Mouse (Mus musculus): ENCODE data around the gene E130308A19Rik. TPM values are rescaled to one million over a fixed set of nuclear protein-coding genes. Genes with fewer than 3 reads are reported as not detected.
"Not testable (repeated sequence)": the region's sequence is repeated elsewhere in the genome, so short reads cannot be mapped to it uniquely, and the experiment has no call there.

Gene E130308A19Rik
- polyA plus RNA-seq, 1 experiment from 2014 or later = 2.9 TPM

DNA sequence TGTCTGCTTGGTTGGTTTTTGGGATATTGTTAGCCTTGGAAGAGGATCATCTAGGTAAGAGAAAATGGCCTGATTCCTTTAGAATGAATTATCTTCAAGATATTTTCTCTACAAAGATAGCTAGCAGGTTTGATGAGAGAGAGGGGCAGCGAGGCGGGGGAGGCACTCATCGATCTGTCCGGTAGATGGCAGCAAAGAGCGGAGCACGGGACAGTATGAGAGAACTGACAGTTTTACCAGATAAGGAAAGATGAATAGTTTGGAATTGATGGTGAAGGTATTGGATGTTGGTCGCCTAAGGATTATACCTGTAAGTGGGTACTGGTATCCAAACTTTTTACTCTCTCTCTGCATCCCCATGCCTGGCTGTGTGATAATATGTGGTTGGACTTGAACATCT is 160.7 kb downstream of the E130308A19Rik start:
- peak overlapping the region; percentile 56 for H3K27ac ChIP-seq
- no peak overlapping the region for H3K4me3 ChIP-seq (ENCODE audit: inconsistent target)
- peaks cover 20% of the 10 kb centered on the region for H3K79me2 ChIP-seq (ENCODE audit: inconsistent target)
- H3K36me3 ChIP-seq (ENCODE audit: inconsistent target) = no peaks in the 10 kb centered on the region
- 3% methylated on average over 7 of the region's 7 CpGs for WGBS (ENCODE audit: missing documents)

DNA sequence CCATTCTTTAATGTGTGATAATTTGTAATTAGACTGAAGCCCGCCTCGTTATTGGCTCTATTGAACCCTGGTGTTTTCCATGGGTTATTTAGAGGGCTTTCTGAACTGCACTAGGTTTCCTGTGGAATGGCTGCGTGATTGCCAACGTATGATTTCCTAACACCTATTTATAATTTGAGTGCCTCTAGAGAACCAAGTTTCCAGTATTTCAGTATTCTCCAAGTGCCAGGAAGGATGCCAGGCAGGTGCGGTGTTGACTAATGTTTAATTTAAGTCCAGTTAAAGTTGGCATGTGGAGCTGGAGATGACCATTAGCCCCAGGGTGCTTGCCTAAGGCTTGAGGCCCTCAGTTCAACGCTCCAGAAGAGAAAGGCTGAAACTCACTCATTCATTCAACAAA is 161.1 kb downstream of the E130308A19Rik start:
- WGBS (ENCODE audit: missing documents) = 72% methylated on average over 6 of the region's 6 CpGs
- Histone ChIP-seq H3K4me3 (ENCODE audit: inconsistent target) (no peak overlapping the region), H3K27ac (no peak overlapping the region), H3K79me2 (ENCODE audit: inconsistent target) (peaks cover 15% of the 10 kb centered on the region), H3K36me3 (ENCODE audit: inconsistent target) (no peaks in the 10 kb centered on the region)

DNA sequence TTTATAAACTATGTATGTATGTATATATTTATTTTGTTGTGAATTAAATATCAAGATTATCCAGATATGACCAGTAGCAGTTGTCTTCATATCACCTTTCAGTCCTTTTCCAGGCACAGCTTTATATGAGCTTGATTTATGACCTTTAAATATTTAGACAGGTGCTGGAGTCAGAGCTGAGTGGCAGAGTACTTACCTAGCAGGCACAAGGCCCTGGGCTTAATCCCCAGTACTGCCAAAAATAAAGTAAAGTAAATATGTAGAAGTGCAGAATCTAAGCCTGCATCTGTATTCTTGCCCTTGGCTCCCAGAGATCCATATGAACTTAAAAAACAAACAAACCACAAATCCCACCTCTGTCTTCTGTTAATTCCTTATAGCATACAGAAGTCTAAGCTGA is 163.0 kb downstream of the E130308A19Rik start:
- Histone ChIP-seq H3K4me3 (ENCODE audit: inconsistent target) (no peak overlapping the region), H3K27ac (no peak overlapping the region), H3K79me2 (ENCODE audit: inconsistent target) (no peaks in the 10 kb centered on the region), H3K36me3 (ENCODE audit: inconsistent target) (no peaks in the 10 kb centered on the region)

DNA sequence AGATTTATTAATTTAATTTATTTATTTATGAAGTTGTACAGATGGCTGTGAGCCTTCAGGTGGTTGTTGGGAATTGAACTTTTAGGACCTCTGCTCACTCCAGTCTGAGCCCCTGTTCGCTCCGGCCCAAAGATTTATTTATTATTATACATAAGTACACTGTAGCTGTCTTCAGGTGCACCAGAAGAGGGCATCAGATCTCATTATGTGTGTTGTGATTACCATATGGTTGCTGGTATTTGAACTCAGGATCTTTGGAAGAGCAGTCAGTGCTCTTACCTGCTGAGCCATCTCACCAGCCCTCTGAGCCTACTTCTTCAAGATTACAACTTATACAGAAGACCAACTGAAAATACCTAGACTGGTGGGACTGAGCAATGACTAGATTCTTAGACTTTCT is 167.6 kb downstream of the E130308A19Rik start:
- 89% methylated on average over 2 of the region's 2 CpGs for WGBS (ENCODE audit: missing documents)
- H3K4me3 ChIP-seq (ENCODE audit: inconsistent target) = not testable (repeated sequence)

DNA sequence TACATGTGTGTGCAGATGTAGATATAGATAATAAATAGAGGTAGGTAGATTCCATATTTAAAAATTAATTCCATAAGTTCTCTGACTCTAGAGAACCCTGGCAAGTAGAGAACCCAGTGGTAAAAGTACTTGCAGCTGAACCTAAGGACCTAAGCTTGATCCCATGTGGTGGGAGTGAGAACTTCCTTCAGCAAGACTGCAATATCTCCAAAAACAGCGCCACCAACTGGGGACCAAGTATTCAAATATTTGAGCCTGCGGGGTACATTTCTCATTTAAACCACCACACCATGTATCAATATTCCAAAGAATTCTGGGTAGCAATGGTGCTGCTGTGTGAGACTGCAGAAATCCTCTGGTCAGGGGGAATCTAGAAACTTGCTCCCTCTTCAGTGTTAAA is 168.1 kb downstream of the E130308A19Rik start:
- no peaks in the 10 kb centered on the region for H3K36me3 ChIP-seq (ENCODE audit: inconsistent target)
- H3K4me3 ChIP-seq (ENCODE audit: inconsistent target) = no peak overlapping the region
- 94% methylated on average over 2 of the region's 2 CpGs for WGBS (ENCODE audit: missing documents)
- no peak overlapping the region for H3K27ac ChIP-seq
- no peaks in the 10 kb centered on the region for H3K79me2 ChIP-seq (ENCODE audit: inconsistent target)

More for the DNA sequence above, 167.6 kb downstream of the E130308A19Rik start:
- H3K27ac ChIP-seq; H3K36me3 ChIP-seq (ENCODE audit: inconsistent target); H3K79me2 ChIP-seq (ENCODE audit: inconsistent target): not testable (repeated sequence)

DNA sequence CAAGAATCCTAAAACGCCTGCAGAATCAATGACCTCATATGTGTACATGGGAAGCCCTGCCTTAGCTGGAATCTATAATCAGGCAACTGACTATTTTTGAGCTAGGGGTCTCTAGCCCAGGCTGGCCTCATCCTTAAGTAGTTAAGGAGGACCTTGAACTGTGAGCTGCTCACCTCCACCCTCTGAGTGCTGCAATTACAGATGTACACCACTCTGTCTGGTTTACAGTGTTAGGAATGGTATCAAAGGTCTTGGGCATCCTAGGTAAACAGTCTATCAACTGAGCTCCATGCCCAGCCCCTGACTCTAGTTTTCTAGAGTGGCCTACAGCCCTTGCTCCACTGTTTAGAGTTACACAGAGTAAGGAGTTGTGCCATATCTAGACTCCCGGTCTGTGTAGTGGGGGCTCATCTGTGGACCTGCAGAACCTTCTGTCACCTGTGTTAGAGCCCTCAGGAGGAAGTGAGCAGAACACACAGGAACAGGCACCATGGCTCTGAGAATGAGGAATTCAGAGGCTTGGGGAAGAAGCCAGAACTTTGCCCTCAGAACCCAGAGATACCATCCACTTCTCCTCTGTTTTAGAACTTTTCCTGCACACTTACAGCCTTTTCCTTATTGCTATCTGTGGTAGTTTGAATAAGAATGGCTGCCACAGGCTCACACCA is 169.9 kb downstream of the E130308A19Rik start:
- Histone ChIP-seq H3K4me3 (ENCODE audit: inconsistent target) (no peak overlapping the region), H3K79me2 (ENCODE audit: inconsistent target) (no peaks in the 10 kb centered on the region), H3K36me3 (ENCODE audit: inconsistent target) (no peaks in the 10 kb centered on the region), H3K27ac (no peak overlapping the region)
- 68% methylated on average over 2 of the region's 2 CpGs for WGBS (ENCODE audit: missing documents)

DNA sequence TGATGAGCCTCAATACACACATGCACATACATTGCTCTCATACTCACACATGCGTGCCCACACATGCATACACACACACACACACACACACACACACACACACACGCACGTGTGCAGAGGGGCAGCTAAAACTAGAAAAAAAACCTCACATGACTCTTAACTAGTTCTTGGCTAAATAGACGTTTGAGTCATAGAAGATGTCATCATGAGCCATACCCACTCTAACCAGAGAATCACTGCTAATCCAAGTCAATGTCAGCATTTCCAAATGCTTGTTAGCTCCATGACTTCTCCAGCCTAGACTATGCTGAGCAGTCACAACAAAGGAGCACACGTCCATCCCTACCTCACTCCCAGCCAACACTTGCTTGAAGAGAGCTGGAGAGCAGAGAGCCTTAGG is 174.2 kb downstream of the E130308A19Rik start:
- H3K36me3 ChIP-seq (ENCODE audit: inconsistent target) = no peaks in the 10 kb centered on the region
- WGBS (ENCODE audit: missing documents) = 61% methylated on average over 4 of the region's 5 CpGs

DNA sequence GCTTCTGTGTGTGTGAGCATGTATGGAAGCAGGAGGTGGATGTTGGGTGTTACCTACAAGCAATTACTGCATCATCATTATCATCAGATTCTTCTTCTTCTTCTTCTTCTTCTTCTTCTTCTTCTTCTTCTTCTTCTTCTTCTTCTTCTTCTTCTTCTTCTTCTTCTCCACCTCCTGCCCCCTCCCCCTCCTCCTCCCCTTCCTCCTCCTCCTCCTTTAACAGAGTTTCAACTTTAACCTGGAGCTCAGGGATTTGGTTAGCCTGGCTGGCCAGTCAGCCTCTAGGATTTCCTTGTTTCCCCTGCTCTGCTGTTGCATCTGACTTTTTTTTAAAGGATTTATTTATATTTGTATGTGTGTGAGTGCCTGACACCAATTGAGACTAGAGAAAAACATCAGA is 175.5 kb downstream of the E130308A19Rik start, which contains the start of gene Inip:
TSS of gene Inip (minus strand) at position 101 of the 400 bp plus-strand sequence.
- Histone ChIP-seq H3K36me3 (ENCODE audit: inconsistent target) (no peaks in the 10 kb centered on the region), H3K79me2 (ENCODE audit: inconsistent target) (peaks cover 4% of the 10 kb centered on the region; the same call in 1 of the 2 replicates), H3K27ac (peak within 1 kb of the TSS; percentile 83), H3K4me3 (ENCODE audit: inconsistent target) (no peak within 1 kb of the TSS)

More for the DNA sequence above, 174.2 kb downstream of the E130308A19Rik start:
- no peak overlapping the region for H3K4me3 ChIP-seq (ENCODE audit: inconsistent target)
- H3K79me2 ChIP-seq (ENCODE audit: inconsistent target) = no peaks in the 10 kb centered on the region
- H3K27ac ChIP-seq = peak overlapping the region; percentile 37

DNA sequence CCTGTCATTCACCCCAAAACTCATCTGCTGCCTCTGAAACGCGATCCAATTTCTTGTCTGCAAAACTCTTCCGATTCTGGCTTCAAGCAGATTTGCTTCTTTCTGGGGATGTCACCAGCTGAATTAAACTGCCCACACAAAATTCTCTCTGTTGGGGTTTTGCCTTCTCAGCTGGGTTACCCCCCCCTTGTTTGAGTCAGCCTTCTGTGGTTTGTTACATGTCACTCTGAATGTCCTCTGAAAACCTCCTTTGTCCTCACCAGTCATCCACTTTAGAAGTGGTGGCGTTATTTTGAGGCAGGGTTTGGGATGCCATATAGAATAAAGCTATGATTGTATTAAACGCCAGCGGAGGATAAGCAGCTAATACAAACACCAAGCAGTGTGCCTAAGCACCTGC is 176.1 kb downstream of the E130308A19Rik start:
- H3K27ac ChIP-seq = peak overlapping the region; percentile 83
- H3K4me3 ChIP-seq (ENCODE audit: inconsistent target) = no peak overlapping the region
- 90% methylated on average over 6 of the region's 6 CpGs for WGBS (ENCODE audit: missing documents)
- peaks cover 10% of the 10 kb centered on the region for H3K79me2 ChIP-seq (ENCODE audit: inconsistent target)
- no peaks in the 10 kb centered on the region for H3K36me3 ChIP-seq (ENCODE audit: inconsistent target)

DNA sequence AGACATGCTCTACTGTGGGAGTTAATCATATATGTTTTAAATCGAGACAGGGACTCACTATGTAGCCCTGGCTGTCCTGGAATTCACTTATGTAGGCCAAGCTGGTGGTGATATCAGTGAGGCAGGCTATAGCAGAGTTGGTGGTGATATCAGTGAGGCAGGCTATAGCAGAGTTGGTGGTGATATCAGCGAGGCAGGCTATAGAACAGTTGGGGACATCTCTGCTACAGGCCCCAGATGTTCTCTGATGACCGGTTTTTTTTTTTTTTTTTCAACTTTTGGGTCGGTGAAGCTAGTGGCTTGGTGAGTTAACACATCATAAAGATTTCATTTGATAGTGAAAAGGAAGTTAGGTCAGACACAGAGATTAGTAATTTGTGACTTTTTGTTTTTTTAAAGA is 176.8 kb downstream of the E130308A19Rik start:
- Histone ChIP-seq H3K36me3 (ENCODE audit: inconsistent target) (no peaks in the 10 kb centered on the region), H3K4me3 (ENCODE audit: inconsistent target) (no peak overlapping the region), H3K27ac (peak overlapping the region; percentile 83), H3K79me2 (ENCODE audit: inconsistent target) (peaks cover 16% of the 10 kb centered on the region)
- WGBS (ENCODE audit: missing documents) = 54% methylated on average over 3 of the region's 4 CpGs

DNA sequence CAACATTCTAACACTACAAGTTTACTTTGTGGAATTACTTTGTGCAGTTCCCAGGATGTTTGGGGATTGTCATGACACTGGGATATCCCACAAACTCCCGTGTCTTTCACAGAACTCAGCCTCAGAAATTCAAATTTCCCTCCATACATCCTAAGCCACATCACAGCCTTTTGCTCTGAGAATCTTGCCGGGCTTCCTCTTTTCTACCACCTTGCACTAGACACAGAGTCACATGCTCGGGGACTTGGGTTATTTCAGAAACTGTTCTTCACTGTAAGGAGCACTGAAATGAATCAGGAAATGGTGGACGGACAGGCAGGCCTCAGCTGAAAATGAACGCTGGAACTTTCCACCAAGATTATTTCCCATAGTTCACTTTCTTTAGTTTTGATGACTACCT is 177.3 kb downstream of the E130308A19Rik start:
- H3K27ac ChIP-seq = peak overlapping the region; percentile 83
- no peak overlapping the region for H3K4me3 ChIP-seq (ENCODE audit: inconsistent target)
- H3K79me2 ChIP-seq (ENCODE audit: inconsistent target) = peaks cover 22% of the 10 kb centered on the region
- H3K36me3 ChIP-seq (ENCODE audit: inconsistent target) = no peaks in the 10 kb centered on the region
- 1% methylated on average over 5 of the region's 5 CpGs for WGBS (ENCODE audit: missing documents)

DNA sequence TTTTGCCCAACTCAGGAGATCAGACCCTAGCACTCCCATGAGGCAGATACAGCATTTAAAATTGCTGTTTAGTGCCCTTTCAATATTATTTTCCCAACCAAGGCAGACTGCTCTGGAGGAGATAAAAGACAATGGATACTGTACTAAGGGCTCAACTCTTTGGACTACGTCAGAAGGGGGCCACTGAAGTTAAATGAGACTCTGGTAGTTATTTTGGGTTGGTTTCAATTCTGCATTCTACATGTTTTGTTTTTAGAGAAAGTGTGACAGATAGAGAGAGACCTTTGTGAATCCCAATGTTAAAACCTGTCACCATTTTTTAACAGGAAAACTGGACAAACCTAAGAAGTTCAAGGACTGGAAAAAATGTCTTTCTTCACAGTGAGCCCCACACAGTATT is 178.7 kb downstream of the E130308A19Rik start:
- Histone ChIP-seq H3K36me3 (ENCODE audit: inconsistent target) (no peaks in the 10 kb centered on the region), H3K79me2 (ENCODE audit: inconsistent target) (peaks cover 36% of the 10 kb centered on the region), H3K4me3 (ENCODE audit: inconsistent target) (peak overlapping the region; percentile 60; the same call in 1 of the 2 replicates), H3K27ac (peak overlapping the region; percentile 83)
- 11% methylated on average over 1 of the region's 1 CpGs for WGBS (ENCODE audit: missing documents)

DNA sequence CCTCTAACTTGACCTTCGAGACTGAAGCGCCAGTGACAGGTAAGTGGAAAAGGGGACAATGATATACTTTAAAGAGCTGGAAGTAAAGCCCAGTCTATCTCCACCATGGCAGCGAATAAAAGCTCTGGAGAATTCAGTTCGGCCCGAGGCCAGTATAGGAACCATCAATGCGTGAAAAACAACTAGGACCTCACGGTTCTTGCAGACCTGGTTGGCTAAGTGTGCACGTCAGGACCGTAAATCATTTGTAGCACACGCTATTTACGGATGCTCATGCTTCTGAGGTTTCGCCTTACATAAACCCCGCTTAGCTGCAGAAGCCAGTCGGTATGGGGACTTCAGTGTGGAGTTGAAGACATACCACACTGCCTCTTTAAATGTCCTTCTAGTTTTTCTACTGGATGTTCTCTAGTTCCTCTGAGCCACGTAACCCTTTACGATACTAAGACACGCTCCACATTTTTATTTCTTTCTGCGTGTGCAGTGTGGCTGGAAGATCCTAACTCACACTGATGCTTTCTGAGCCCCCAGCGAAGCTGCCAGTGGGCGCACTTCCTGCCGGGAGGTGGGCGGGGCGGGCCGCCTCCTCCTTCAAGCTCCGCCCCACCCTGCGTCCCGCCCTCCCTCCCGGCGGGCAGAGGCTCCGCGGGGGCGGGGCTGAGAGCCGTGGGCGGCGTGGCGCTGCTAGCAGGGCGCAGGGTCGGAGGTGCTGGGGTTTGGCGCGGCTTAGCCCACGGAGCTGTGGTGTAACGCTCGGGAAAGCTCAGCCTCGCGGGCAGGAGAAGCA is 179.4 kb downstream of the E130308A19Rik start, which contains the start of gene Snx30:
TSS of gene Snx30 (plus strand) at position 660 of the 787 bp plus-strand sequence.
- 5% methylated on average over 32 of the region's 45 CpGs for WGBS (ENCODE audit: missing documents)
- H3K79me2 ChIP-seq (ENCODE audit: inconsistent target) = peaks cover 42% of the 10 kb centered on the region
- no peaks in the 10 kb centered on the region for H3K36me3 ChIP-seq (ENCODE audit: inconsistent target)
- peak within 1 kb of the TSS; percentile 60 for H3K4me3 ChIP-seq (ENCODE audit: inconsistent target)
- H3K27ac ChIP-seq = peak within 1 kb of the TSS; percentile 96

DNA sequence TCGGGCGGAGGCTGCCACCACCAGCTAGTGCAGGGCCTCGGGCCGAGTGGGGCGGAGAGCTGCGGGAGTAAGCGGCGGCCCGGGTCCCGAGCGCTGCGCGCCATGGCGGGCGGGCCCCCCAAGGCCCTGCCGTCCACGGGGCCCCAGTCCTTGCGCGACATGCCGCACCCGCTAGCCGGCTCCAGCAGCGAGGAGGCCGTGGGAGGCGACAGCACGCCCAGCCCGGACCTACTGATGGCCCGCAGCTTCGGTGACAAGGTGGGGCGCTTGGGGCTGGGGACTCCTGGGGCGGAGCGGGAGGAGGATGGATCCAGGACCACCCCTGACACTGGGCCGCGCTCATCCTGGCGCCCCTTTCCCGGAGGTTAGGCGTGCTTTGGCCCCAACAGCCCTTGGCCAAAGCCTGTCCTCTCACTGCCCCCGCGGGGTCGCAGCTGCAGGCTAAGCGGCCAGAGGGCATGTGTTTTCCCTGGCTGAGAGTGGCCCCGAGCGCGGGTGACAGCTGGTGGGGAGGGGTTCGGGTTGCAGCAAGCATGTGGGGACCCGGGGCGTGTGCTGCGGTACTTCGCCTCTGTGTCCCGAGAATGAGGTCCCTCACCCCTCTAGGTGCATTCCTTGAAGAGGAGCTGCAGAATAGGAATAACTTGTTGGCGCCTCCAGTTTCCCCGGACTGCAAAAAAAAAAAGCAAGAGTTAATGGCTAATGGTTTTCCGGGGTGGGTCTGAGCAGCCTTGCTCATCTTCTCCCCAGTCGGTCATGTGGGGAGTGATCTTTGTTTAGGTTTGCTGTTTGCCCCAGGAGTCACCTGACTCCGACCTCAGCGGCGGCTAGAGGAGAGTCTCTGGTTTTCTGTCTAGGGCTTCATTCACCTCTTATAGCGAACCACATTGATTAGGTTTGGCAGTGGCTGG is 180.2 kb downstream of the E130308A19Rik start:
- Histone ChIP-seq H3K36me3 (ENCODE audit: inconsistent target) (no peaks in the 10 kb centered on the region), H3K27ac (peak overlapping the region; percentile 96), H3K79me2 (ENCODE audit: inconsistent target) (peaks cover 51% of the 10 kb centered on the region), H3K4me3 (ENCODE audit: inconsistent target) (peak overlapping the region; percentile 60)
- WGBS (ENCODE audit: missing documents) = under 1% methylated on average over 43 of the region's 58 CpGs
